Mouse (Mus musculus) myocyte (in vitro differentiated cells): ENCODE measurements at regions not wholly inside any gene's neighbourhood (a gene's known extent, or its start where the extent isn't known, plus 50 kb on each side); places are given as distances from the start of the nearest gene placed in this dataset.

ENCODE experiments used
- E2F4 ChIP-seq: IDR thresholded peaks from one replicate; pipeline ENCODE4 v1.6.1; 2011; ENCODE audit warnings: mild to moderate bottlenecking, control low read depth, moderate library complexity; ENCODE audit not compliant: insufficient read depth
- MYOD1 ChIP-seq, 3 experiments: IDR thresholded peaks; one replicate each; pipeline ENCODE4 v1.6.1; 2011; ENCODE audit warnings: control low read depth in 2 of 3, low read depth in 2 of 3, mild to moderate bottlenecking in 2 of 3, moderate library complexity in 1 of 3; ENCODE audit not compliant: insufficient read length in 2 of 3, control insufficient read depth in 1 of 3
- POLR2A ChIP-seq: IDR thresholded peaks from one replicate; pipeline ENCODE4 v1.6.1; 2011; ENCODE audit warnings: low read depth, mild to moderate bottlenecking, control low read depth, moderate library complexity; ENCODE audit not compliant: insufficient read length
- USF1 ChIP-seq: IDR thresholded peaks from one replicate; pipeline ENCODE4 v1.6.1; 2011; ENCODE audit warnings: low read depth, mild to moderate bottlenecking, control low read depth, moderate library complexity

GRCm38 (mm10) chr12:109881108-109881507 is 281.0 kb upstream of the Rtl1 start:
- TF ChIP-seq E2F4 (no peak), POLR2A (no peak), USF1 (no peak), MYOD1 (IDR thresholded peaks at IDR 0.05; ENCODE audit: control insufficient read depth in 1 of 3, insufficient read length in 2 of 3, low read depth in 2 of 3) (no peak)
